Comparison of ENCODE assay signal across 19 mouse cellular contexts in the genomic region with DNA sequence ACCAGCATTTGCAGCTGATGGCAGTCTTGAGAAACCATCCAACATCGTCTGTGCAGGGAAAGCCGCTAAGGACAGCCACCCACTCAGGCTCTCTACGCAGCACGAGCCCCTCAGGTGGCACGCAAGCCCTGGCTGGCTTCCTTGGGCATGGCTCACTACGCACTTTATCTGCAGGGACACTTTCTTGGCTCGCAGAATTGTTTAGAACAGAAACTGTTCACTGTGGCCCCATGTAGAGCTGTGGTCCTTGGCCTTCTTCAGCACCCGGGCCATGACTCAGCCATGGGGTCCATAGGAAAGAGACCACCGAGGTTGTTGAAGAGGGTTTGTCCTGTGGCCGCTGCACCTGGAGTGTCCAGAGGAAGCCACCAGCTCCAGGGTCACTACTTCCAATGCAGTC. TPM values are rescaled to one million over a fixed set of nuclear protein-coding genes. Genes with fewer than 3 reads are reported as not detected.
"Had no signal": no experiment of that assay in that cellular context is flagged by ENCODE, and none has a peak within 500 bp of the region (broad histone marks: within the 10 kb centered on the region; RNA-seq: fewer than 3 reads in every experiment).

No protein-coding gene starts in this region.

- H3K4me2 ChIP-seq: limb, embryonic 12.5 days; limb, embryonic 15.5 days; liver, embryonic 11.5 days; lung, embryonic 14.5 days; midbrain, embryonic 12.5 days; neural tube, embryonic 12.5 days had no signal

- DNase-seq: kidney, adult 9 months; kidney, postnatal 14 days; kidney, postnatal 4 days; liver, postnatal 0 days; lung, embryonic 14.5 days; right cerebral cortex, postnatal 4 days; thymus, adult 2 months; thymus, postnatal 14 days; thymus, postnatal 4 days had no signal

- H3K27me3 ChIP-seq: limb, embryonic 12.5 days; limb, embryonic 15.5 days; midbrain, embryonic 12.5 days; neural tube, embryonic 12.5 days had no signal

- H3K27ac ChIP-seq: limb, embryonic 12.5 days; limb, embryonic 15.5 days; liver, embryonic 14.5 days; macrophage; midbrain, embryonic 12.5 days; neural tube, embryonic 12.5 days; stomach, postnatal 0 days had no signal

- H3K9ac ChIP-seq: limb, embryonic 12.5 days; limb, embryonic 15.5 days; liver, embryonic 14.5 days; liver, postnatal 0 days; lung, embryonic 14.5 days; midbrain, embryonic 12.5 days; neural tube, embryonic 12.5 days had no signal

- H3K36me3 ChIP-seq: limb, embryonic 12.5 days; limb, embryonic 15.5 days; midbrain, embryonic 12.5 days; neural tube, embryonic 12.5 days had no signal

- H3K9me3 ChIP-seq: limb, embryonic 12.5 days; limb, embryonic 15.5 days; midbrain, embryonic 12.5 days; neural tube, embryonic 12.5 days had no signal

- H3K4me3 ChIP-seq: limb, embryonic 12.5 days; limb, embryonic 15.5 days; midbrain, embryonic 12.5 days; neural tube, embryonic 12.5 days had no signal

- ATAC-seq: liver, postnatal 0 days; lung, postnatal 0 days; midbrain, embryonic 16.5 days had no signal

RNA-seq across cellular contexts. Expression of a gene that starts 30.0 kb away (rescaled TPM):
- polyA plus RNA-seq: macrophage had no signal
